Mouse (Mus musculus) B cell, adult 62 days (primary cell): ENCODE results near the gene Igbp1b. TPM values are rescaled to one million over a fixed set of nuclear protein-coding genes. Genes with fewer than 3 reads are reported as not detected.

Experiments used
- total RNA-seq: library from RNA; stranded (reverse); gene quantifications from 4 replicates; pipeline ENCODE4 v1.2.4, GENCODE M21; 2023

Igbp1b gene
- not detected in 4 replicates for total RNA-seq

DNA sequence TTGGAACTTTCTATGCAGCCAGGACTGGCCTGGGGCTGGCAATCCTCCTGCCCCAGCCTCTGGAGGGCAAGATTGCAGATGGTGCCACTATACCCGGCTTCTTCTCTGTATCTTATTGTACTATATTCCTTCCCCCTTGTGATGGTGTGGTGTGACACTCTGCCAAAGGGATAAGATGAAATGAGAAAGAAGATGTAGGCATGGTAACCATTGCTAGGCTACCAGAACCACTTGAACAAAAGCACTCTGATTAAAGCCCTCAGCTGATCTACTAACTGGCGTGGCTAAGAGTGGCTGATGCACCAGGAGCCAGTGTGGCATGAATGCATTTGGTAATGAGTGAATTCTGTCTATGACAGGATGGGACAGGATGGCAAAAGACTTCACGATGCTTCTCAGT, at the start of gene Igbp1b:
Igbp1b (minus strand) TSS at position 29 of the 400 bp plus-strand sequence.

Other genes starting within 250 kb of the Igbp1b start
- not detected in 4 replicates for gene Lmo3, start 76.6 kb downstream of the Igbp1b start, total RNA-seq